Mouse (Mus musculus): ENCODE data around the gene Zfp526.
"Not testable (repeated sequence)": the region's sequence is repeated elsewhere in the genome, so short reads cannot be mapped to it uniquely, and the experiment has no call there.

Gene Zfp526

DNA sequence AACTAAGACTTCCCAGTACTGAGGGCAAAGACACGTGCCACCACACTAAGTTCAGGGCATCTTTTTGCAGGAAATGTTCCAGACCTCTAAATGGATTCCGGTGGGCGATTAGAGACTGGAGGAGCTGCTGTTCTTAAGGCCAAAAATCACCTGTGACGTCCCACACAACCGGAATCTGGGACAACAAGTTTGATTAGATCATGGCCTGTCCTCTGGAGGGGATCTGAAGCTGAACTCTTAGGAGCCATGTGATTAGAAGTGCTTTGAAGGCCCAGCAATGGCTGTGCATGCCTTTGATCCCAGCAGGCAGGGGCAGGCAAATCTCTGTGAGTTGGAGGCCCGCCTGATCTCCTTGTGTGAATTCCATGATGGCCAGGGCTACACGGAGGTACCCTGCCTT lies 19.4 kb downstream of the Zfp526 start:
- in situ Hi-C loops (cut with MboI) = loop anchor here (5.0 kb wide), 1 partner anchor 37 kb away; no protein-coding TSS in a partner anchor

DNA sequence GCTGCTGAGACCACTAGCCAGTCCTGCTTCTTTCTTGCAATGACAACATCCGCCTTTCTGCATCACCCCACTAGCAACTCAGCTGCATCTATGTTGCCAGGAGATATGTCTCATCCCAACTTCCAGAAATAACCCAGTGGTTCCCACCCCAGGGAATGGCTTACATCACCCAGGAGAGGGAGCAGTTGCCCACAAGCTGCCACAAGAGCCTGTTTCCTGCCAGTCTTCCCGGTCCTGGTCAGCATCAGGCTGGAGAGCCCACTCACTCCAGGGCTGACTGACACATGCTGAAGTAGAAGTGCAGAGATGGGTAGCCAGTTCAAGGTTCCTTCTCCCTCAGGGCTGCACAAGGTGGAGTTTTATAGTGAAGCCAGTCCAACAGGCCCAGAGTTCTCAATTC lies 19.8 kb downstream of the Zfp526 start:
- in situ Hi-C loops (cut with MboI) = loop anchor here (5.0 kb wide), 1 partner anchor 36 kb away; no protein-coding TSS in a partner anchor

- in situ Hi-C loops (cut with MboI) = loop anchor here (5.0 kb wide), 1 partner anchor 34 kb away; no protein-coding TSS in a partner anchor
Measured at GRCm38 (mm10) chr7:25243361-25243760, 22.1 kb downstream of the Zfp526 start.

GRCm38 (mm10) chr7:25244562-25245369 lies 23.5 kb downstream of the Zfp526 start:
- in situ Hi-C loops (cut with MboI) = loop anchor here (5.0 kb wide), 1 partner anchor 33 kb away; no protein-coding TSS in a partner anchor

- in situ Hi-C loops (cut with MboI) = no loop called here
Measured at GRCm38 (mm10) chr7:25246079-25246758, 25.0 kb downstream of the Zfp526 start.

GRCm38 (mm10) chr7:25246759-25247137 lies 25.5 kb downstream of the Zfp526 start:
- in situ Hi-C loops (cut with MboI) = no loop called here

- in situ Hi-C loops (cut with MboI) = no loop called here
Measured at GRCm38 (mm10) chr7:25247498-25247897, 26.3 kb downstream of the Zfp526 start.

DNA sequence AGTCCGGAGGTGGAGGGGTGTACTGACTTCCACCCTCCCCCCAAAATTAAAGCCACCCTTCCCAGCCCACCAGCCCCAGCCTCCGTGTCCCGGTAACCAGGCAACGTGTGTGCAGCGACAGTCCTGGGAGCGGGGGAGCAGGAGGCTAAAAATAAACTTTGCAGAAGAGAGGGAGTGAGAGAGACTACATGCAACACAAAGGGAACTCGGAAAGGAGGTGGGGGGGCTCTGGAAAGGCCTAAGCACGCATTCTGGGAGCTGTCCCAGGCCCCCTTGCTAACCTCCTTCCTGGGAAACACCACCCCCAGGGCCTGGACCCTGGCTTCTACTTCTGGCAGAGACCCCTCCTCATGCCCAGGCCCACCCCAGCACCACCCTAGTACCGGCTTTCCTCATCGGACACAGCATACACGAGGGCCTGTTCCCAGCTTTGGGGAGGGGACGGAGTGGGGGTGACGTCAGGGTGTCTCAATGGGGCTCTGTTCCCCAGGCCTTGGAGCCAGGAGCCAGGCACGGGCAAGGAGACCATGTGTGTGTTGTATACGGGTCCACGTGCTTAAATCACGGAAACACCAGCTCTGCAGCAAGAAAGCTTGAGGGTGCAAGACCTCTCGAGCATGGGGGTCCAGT lies 26.9 kb downstream of the Zfp526 start:
- in situ Hi-C loops (cut with MboI) = no loop called here

GRCm38 (mm10) chr7:25248846-25249313 lies 27.7 kb downstream of the Zfp526 start:
- in situ Hi-C loops (cut with MboI) = no loop called here

DNA sequence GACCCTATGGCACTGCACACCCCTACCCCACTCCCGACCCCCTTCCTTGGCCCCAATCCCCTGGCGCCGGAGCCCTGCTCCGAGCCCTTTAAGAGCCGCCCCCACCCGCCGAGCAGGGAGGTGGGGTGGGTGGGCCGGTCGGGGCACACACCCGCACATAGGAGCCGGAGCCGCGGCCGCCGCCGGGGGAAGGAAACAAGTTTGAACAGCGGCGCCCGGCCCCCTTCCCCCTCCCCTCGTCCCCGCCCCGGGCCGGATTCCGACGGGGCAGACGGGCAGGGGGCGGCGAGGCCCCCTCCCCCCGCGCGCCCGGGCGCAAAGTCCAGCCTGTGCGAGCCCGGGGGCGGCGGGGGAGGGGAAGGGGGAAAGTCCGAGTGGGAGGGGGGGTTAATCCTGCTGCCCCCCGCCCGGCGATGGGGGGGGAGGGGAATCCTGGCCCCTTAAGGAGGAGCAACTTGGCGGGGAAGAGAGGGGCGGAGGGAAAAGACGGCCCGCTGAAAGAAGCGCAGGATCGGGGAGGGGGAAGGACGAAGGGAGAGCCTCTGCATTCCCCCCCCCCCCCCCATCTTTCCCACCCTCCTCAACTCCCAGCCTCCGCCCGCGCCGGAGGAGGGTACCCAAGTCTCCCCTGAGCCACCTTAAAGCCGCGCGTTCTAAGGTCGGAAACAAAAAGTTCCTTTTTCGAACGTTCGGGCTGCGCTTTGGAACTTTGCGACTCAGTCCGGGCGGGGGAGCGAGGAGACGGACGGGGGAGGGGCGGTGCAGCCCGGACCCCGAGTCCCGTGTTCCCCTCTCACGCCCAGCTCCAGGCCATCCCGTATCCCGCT lies 28.3 kb downstream of the Zfp526 start:
- in situ Hi-C loops (cut with MboI) = no loop called here

DNA sequence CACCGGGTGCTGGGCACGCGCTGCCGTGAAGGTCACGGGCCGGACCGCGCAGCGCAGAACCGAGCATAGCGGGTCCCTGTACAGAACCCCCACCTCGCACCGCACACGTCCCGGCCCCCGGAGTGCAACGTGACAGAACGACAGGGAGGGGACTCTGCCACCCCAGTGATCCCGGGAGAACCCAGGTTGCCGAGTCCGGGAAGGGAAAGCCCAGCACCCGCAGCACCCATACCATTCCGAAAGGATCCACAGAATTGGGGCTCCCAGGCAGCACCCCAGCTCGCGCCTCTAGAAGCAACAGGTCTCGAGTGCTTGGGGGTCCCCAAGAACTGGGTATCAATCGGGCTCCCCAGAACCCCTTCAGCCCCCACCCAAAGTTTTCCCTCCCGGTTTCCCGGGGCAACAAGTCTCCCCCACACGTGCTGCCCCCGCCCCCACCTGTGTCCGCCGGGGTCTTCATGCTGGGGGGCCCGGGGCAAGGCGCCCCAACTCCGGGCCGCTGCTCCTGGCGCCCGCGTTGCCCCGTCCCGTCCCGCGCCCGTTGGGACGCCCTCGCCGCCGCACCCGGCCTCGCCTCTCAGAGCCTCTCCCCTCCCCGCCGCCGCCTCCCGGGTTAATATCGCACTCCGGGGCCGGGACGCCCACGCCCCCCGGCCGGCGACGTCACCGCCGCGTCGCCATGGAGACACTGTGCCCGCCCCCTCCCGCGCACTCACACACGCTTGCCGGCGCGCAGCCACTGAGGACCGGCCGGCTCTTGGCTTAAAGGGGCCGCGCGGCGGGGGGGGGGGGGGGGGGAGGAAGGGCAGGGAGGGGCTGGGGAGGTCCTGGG lies 29.1 kb downstream of the Zfp526 start, which contains the start of gene Erf:
TSS of gene Erf (minus strand) at position 621 of the 832 bp plus-strand sequence.
- in situ Hi-C loops (cut with MboI) = no loop called here

- in situ Hi-C loops (cut with MboI) = no loop called here
Measured at GRCm38 (mm10) chr7:25251071-25251791, 30.0 kb downstream of the Zfp526 start.

DNA sequence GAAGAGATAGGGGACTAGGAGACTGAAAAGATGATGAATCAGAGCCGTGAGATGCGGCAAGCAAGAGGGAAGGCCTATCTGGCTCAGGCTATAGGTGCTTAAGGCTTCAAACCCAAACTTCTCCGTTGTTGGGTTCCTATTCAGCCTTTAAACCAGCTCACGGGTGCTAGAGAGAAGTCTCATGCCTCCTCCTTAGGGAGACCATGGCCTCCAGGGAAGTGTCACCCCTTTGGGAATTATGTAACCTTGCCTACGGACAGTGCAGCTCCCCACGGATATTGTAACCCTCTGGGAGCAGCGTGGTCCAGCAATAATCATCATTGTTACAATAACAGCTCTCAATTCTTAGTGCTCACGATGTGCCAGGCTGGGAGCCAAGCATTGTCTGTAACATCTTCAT lies 30.6 kb downstream of the Zfp526 start:
- in situ Hi-C loops (cut with MboI) = no loop called here

GRCm38 (mm10) chr7:25261896-25262295 lies 40.7 kb downstream of the Zfp526 start:
- in situ Hi-C loops (cut with MboI) = no loop called here

GRCm38 (mm10) chr7:25263968-25264870 lies 43.0 kb downstream of the Zfp526 start:
- in situ Hi-C loops (cut with MboI) = no loop called here

DNA sequence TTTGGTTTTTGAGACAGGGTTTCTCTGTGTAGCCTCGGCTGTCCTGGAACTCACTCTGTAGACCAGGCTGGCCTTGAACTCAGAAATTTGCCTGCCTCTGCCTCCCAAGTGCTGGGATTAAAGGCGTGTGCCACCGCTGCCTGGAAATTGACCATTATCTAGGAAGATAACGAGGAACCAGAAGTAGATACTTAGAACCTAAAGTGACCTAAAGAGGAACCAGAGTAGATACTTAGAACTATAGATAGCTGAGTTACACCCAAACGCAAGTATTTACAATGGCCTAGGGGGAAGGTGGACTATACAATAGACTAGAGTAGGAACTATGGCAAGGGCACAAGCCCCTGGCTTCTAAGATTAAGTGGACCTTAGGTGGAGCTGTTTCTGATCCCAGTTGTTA lies 44.5 kb downstream of the Zfp526 start:
- in situ Hi-C loops (cut with MboI) = not testable (repeated sequence)

- in situ Hi-C loops (cut with MboI) = no loop called here
Measured at GRCm38 (mm10) chr7:25266180-25266962, 45.1 kb downstream of the Zfp526 start.

DNA sequence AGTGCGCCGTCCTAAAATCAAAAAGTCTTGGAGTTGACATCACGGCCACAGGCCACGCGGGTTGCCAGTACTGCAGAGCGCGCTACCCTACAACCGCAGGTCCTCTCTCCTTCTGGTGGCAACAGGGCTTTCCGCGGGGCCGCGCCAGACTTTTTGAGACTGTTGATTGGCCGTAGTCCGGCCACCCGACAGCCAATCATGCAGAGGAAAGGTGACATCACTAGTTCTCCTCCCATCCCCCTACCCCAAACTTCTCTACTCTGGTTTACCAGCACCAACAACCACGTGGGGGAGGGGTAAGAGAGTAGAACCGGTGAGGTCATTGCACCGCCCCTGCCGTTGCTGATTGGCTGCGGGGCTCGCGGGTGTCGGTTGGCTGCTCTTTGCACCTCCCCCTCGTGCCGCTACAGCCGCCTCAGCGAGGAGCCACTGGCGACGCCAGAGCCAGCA lies 46.1 kb downstream of the Zfp526 start, which contains the start of gene Cic:
TSS of gene Cic (plus strand) at position 404 of the 450 bp plus-strand sequence.
- in situ Hi-C loops (cut with MboI) = no loop called here

All from mature B cell (primary cell).